Mouse (Mus musculus) midbrain, embryonic 10.5 days (tissue): ENCODE measurements around the gene Cntrl. TPM values are rescaled to one million over a fixed set of nuclear protein-coding genes. Genes with fewer than 3 reads are reported as not detected.

Experiments used
- DNase-seq: peaks from one replicate; pipeline ENCODE4 v3.0.0-alpha.2; 2017; ENCODE audit warnings: low spot score
- H3K27ac ChIP-seq: fragments of 300-500 bp; sonication (generic); replicated peaks from 2 replicates; pipeline ENCODE4 v1.5.1; 2016; ENCODE audit warnings: mild to moderate bottlenecking
- H3K27me3 ChIP-seq: fragments of 300-500 bp; sonication (generic); 2 replicates; pipeline ENCODE4 v1.6.1; 2016; ENCODE audit warnings: low read depth, mild to moderate bottlenecking; ENCODE audit not compliant: poor library complexity, severe bottlenecking
- H3K36me3 ChIP-seq: fragments of 300-500 bp; sonication (generic); 2 replicates; pipeline ENCODE4 v1.6.1; 2016; ENCODE audit warnings: mild to moderate bottlenecking, moderate library complexity
- H3K4me1 ChIP-seq: fragments of 300-500 bp; sonication (generic); 2 replicates; pipeline ENCODE4 v1.6.1; 2016
- H3K4me3 ChIP-seq: fragments of 300-500 bp; sonication (generic); 2 replicates; pipeline ENCODE4 v1.5.1; 2016; ENCODE audit warnings: mild to moderate bottlenecking, moderate library complexity
- H3K9me3 ChIP-seq: fragments of 300-500 bp; sonication (generic); replicated peaks from 2 replicates; pipeline ENCODE4 v1.6.1; 2016; ENCODE audit warnings: mild to moderate bottlenecking
- WGBS: fragments of 180-500 bp; shearing (Covaris S2); methylation state at CpG from one replicate; pipeline ENCODE4 v1.1.7; 2016; 5-methylcytosine and 5-hydroxymethylcytosine counted together
- polyA plus RNA-seq: library from polyadenylated mRNA; unstranded; fragments of >200 nt; fragmentation: Nextera tagmentation; extraction: Ambion mirVana; gene quantifications from 2 replicates; pipeline ENCODE4 v1.2.1, GENCODE M21; 2016

Cntrl gene
- polyA plus RNA-seq, result 26.7 and 33.5 TPM in 2 replicates

- Histone ChIP-seq H3K36me3 (peaks cover 6% of the 10 kb centered on the region), H3K27me3 (peaks cover 6% of the 10 kb centered on the region; the same call in 1 of the 2 replicates), H3K27ac (peak within 1 kb of the TSS; percentile 91), H3K4me3 (peak within 1 kb of the TSS; percentile 71), H3K4me1 (peaks cover 14% of the 10 kb centered on the region), H3K9me3 (no peaks in the 10 kb centered on the region)
- peak; percentile 95 for DNase-seq
- under 1% methylated on average over 62 of the region's 62 CpGs for whole genome bisulfite sequencing
Measured at GRCm38 (mm10) chr2:35109141-35109923, at the start of gene Cntrl. Gene Cntrl, plus strand, starts transcription at chr2:35109492.

GRCm38 (mm10) chr2:35060256-35060655 lies 49.0 kb upstream of the Cntrl start:
- H3K4me1 ChIP-seq, result no peaks in the 10 kb centered on the region
- no peaks in the 10 kb centered on the region for H3K36me3 ChIP-seq
- H3K4me3 ChIP-seq, result no peak overlapping the region
- H3K9me3 ChIP-seq, result no peaks in the 10 kb centered on the region
- H3K27me3 ChIP-seq, result no peaks in the 10 kb centered on the region
- H3K27ac ChIP-seq, result no peak overlapping the region
- no peak for DNase-seq
- WGBS, result 85% methylated on average over 5 of the region's 5 CpGs

- H3K27me3 ChIP-seq, result no peaks in the 10 kb centered on the region
- H3K4me1 ChIP-seq, result no peaks in the 10 kb centered on the region
- no peaks in the 10 kb centered on the region for H3K36me3 ChIP-seq
- H3K27ac ChIP-seq, result no peak overlapping the region
- no peaks in the 10 kb centered on the region for H3K9me3 ChIP-seq
- H3K4me3 ChIP-seq, result no peak overlapping the region
- DNase-seq, result no peak
- WGBS, result 87% methylated on average over 6 of the region's 6 CpGs
Measured at GRCm38 (mm10) chr2:35060897-35061296, 48.4 kb upstream of the Cntrl start.

- no peaks in the 10 kb centered on the region for H3K9me3 ChIP-seq
- 88% methylated on average over 5 of the region's 5 CpGs for WGBS
- no peak for DNase-seq
- no peak within 1 kb of the TSS for H3K4me3 ChIP-seq
- no peak within 1 kb of the TSS for H3K27ac ChIP-seq
- H3K27me3 ChIP-seq, result no peaks in the 10 kb centered on the region
- no peaks in the 10 kb centered on the region for H3K36me3 ChIP-seq
- no peaks in the 10 kb centered on the region for H3K4me1 ChIP-seq
Measured at GRCm38 (mm10) chr2:35061338-35061737, 48.0 kb upstream of the Cntrl start, which contains the start of gene Hc. Gene Hc, minus strand, starts transcription at chr2:35061438.

- no peaks in the 10 kb centered on the region for H3K9me3 ChIP-seq
- DNase-seq, result no peak
- H3K4me1 ChIP-seq, result no peaks in the 10 kb centered on the region
- H3K36me3 ChIP-seq, result no peaks in the 10 kb centered on the region
- H3K4me3 ChIP-seq, result no peak overlapping the region
- H3K27me3 ChIP-seq, result no peaks in the 10 kb centered on the region
- WGBS, result 92% methylated on average over 6 of the region's 6 CpGs
- no peak overlapping the region for H3K27ac ChIP-seq
Measured at GRCm38 (mm10) chr2:35063333-35064030, 45.8 kb upstream of the Cntrl start.

- Histone ChIP-seq H3K27ac (no peak overlapping the region), H3K9me3 (no peaks in the 10 kb centered on the region), H3K36me3 (no peaks in the 10 kb centered on the region), H3K4me1 (no peaks in the 10 kb centered on the region), H3K4me3 (no peak overlapping the region), H3K27me3 (no peaks in the 10 kb centered on the region)
- WGBS, result 90% methylated on average over 13 of the region's 13 CpGs
- DNase-seq, result no peak
Measured at GRCm38 (mm10) chr2:35066525-35067082, 42.7 kb upstream of the Cntrl start.

- Histone ChIP-seq H3K36me3 (no peaks in the 10 kb centered on the region), H3K27me3 (no peaks in the 10 kb centered on the region), H3K27ac (no peak overlapping the region), H3K4me1 (no peaks in the 10 kb centered on the region), H3K9me3 (no peaks in the 10 kb centered on the region), H3K4me3 (no peak overlapping the region)
- WGBS, result 92% methylated on average over 11 of the region's 11 CpGs
- DNase-seq, result no peak
Measured at GRCm38 (mm10) chr2:35067117-35067516, 42.2 kb upstream of the Cntrl start.

- Histone ChIP-seq H3K4me1 (no peaks in the 10 kb centered on the region), H3K27me3 (no peaks in the 10 kb centered on the region), H3K36me3 (no peaks in the 10 kb centered on the region), H3K27ac (no peak overlapping the region), H3K9me3 (peaks cover 3% of the 10 kb centered on the region), H3K4me3 (no peak overlapping the region)
- no peak for DNase-seq
- WGBS, result 93% methylated on average over 1 of the region's 1 CpGs
Measured at GRCm38 (mm10) chr2:35069124-35069523, 40.2 kb upstream of the Cntrl start.

- Histone ChIP-seq H3K27ac (no peak overlapping the region), H3K4me3 (no peak overlapping the region), H3K9me3 (peaks cover 3% of the 10 kb centered on the region), H3K36me3 (no peaks in the 10 kb centered on the region), H3K27me3 (no peaks in the 10 kb centered on the region), H3K4me1 (no peaks in the 10 kb centered on the region)
- no peak for DNase-seq
- WGBS, result 87% methylated on average over 4 of the region's 4 CpGs
Measured at GRCm38 (mm10) chr2:35070275-35070674, 39.0 kb upstream of the Cntrl start.

- H3K27ac ChIP-seq, result no peak overlapping the region
- 84% methylated on average over 2 of the region's 2 CpGs for WGBS
- H3K9me3 ChIP-seq, result peaks cover 3% of the 10 kb centered on the region
- H3K27me3 ChIP-seq, result no peaks in the 10 kb centered on the region
- DNase-seq, result no peak
- H3K4me3 ChIP-seq, result no peak overlapping the region
- no peaks in the 10 kb centered on the region for H3K36me3 ChIP-seq
- no peaks in the 10 kb centered on the region for H3K4me1 ChIP-seq
Measured at GRCm38 (mm10) chr2:35072547-35072946, 36.7 kb upstream of the Cntrl start.

GRCm38 (mm10) chr2:35074328-35074727 lies 35.0 kb upstream of the Cntrl start:
- Histone ChIP-seq H3K9me3 (peaks cover 3% of the 10 kb centered on the region), H3K4me3 (no peak overlapping the region), H3K27ac (no peak overlapping the region), H3K4me1 (no peaks in the 10 kb centered on the region), H3K27me3 (no peaks in the 10 kb centered on the region), H3K36me3 (no peaks in the 10 kb centered on the region)
- no peak for DNase-seq
- 85% methylated on average over 3 of the region's 3 CpGs for WGBS

- H3K9me3 ChIP-seq, result no peaks in the 10 kb centered on the region
- DNase-seq, result no peak
- no peak overlapping the region for H3K27ac ChIP-seq
- H3K4me3 ChIP-seq, result no peak overlapping the region
- no peaks in the 10 kb centered on the region for H3K4me1 ChIP-seq
- no peaks in the 10 kb centered on the region for H3K36me3 ChIP-seq
- WGBS, result 76% methylated on average over 6 of the region's 6 CpGs
- H3K27me3 ChIP-seq, result no peaks in the 10 kb centered on the region
Measured at GRCm38 (mm10) chr2:35079166-35079565, 30.1 kb upstream of the Cntrl start.

- WGBS, result 77% methylated on average over 4 of the region's 4 CpGs
- DNase-seq, result no peak
- Histone ChIP-seq H3K36me3 (no peaks in the 10 kb centered on the region), H3K4me1 (no peaks in the 10 kb centered on the region), H3K4me3 (no peak overlapping the region), H3K9me3 (no peaks in the 10 kb centered on the region), H3K27me3 (no peaks in the 10 kb centered on the region), H3K27ac (no peak overlapping the region)
Measured at GRCm38 (mm10) chr2:35087418-35087817, 21.9 kb upstream of the Cntrl start.
